Mouse (Mus musculus) forebrain, embryonic 16.5 days (tissue): ENCODE data around the gene Olfr681. TPM values are rescaled to one million over a fixed set of nuclear protein-coding genes. Genes with fewer than 3 reads are reported as not detected.
"Not testable (repeated sequence)": the region's sequence is repeated elsewhere in the genome, so short reads cannot be mapped to it uniquely, and the experiment has no call there.

ENCODE experiments used
- ATAC-seq: fragments of 200-750 bp; cut with Nextera tagmentation; 2 replicates; pipeline ENCODE4 v1.8.0; 2017; ENCODE audit warnings: mild to moderate bottlenecking, moderate library complexity
- H3K27ac ChIP-seq: fragments of 300-500 bp; sonication (generic); 2 replicates; pipeline ENCODE4 v1.5.1; 2014; ENCODE audit warnings: low read length, control low read depth
- H3K27me3 ChIP-seq: fragments of 300-500 bp; sonication (generic); replicated peaks from 2 replicates; pipeline ENCODE4 v1.6.1; 2014; ENCODE audit warnings: low read length; ENCODE audit not compliant: control insufficient read depth, insufficient read depth
- H3K36me3 ChIP-seq: fragments of 300-500 bp; sonication (generic); 2 replicates; pipeline ENCODE4 v1.6.1; 2014; ENCODE audit not compliant: control insufficient read depth, insufficient read depth
- H3K4me1 ChIP-seq: fragments of 300-500 bp; sonication (generic); replicated peaks from 2 replicates; pipeline ENCODE4 v1.6.1; 2014; ENCODE audit warnings: low read length; ENCODE audit not compliant: control insufficient read depth, insufficient read depth
- H3K4me2 ChIP-seq: fragments of 300-500 bp; sonication (generic); 2 replicates; pipeline ENCODE4 v1.6.1; 2014; ENCODE audit warnings: mild to moderate bottlenecking, low read length, control low read depth
- H3K4me3 ChIP-seq: fragments of 300-500 bp; sonication (generic); replicated peaks from 2 replicates; pipeline ENCODE4 v1.5.1; 2014; ENCODE audit warnings: mild to moderate bottlenecking, low read length, control low read depth
- H3K9ac ChIP-seq: fragments of 300-500 bp; sonication (generic); replicated peaks from 2 replicates; pipeline ENCODE4 v1.6.1; 2014; ENCODE audit warnings: low read depth, low read length, control low read depth
- H3K9me3 ChIP-seq: fragments of 300-500 bp; sonication (generic); 2 replicates; pipeline ENCODE4 v1.6.1; 2016; ENCODE audit warnings: low read length; ENCODE audit not compliant: control insufficient read depth
- WGBS: fragments of 180-500 bp; shearing (Covaris S2); extraction: QIAGEN DNeasy Blood & Tissue Kit; methylation state at CpG from one replicate; pipeline ENCODE4 v1.1.7; 2014; 5-methylcytosine and 5-hydroxymethylcytosine counted together
- polyA plus RNA-seq: library from polyadenylated mRNA; unstranded; fragments of >200 nt; fragmentation: Nextera tagmentation; extraction: Ambion mirVana; gene quantifications from 2 replicates; pipeline ENCODE4 v1.2.1, GENCODE M21; 2015

Gene Olfr681
- not detected in 2 replicates for polyA plus RNA-seq

GRCm38 (mm10) chr7:105116536-105116935, at the start of gene Olfr681:
Olfr681 (plus strand) TSS chr7:105116836.
- H3K9me3 ChIP-seq = no peaks in the 10 kb centered on the region
- no peak within 1 kb of the TSS for H3K27ac ChIP-seq
- ATAC-seq = no peak
- H3K4me1 ChIP-seq = no peaks in the 10 kb centered on the region
- H3K9ac ChIP-seq = no peak within 1 kb of the TSS
- no peaks in the 10 kb centered on the region for H3K36me3 ChIP-seq
- no peak within 1 kb of the TSS for H3K4me2 ChIP-seq
- H3K27me3 ChIP-seq = no peaks in the 10 kb centered on the region
- H3K4me3 ChIP-seq = no peak within 1 kb of the TSS

- 55% methylated on average over 1 of the region's 1 CpGs for WGBS
- no peak within 1 kb of the TSS for H3K4me3 ChIP-seq
- no peaks in the 10 kb centered on the region for H3K4me1 ChIP-seq
- H3K9me3 ChIP-seq = no peaks in the 10 kb centered on the region
- no peak within 1 kb of the TSS for H3K4me2 ChIP-seq
- H3K36me3 ChIP-seq = no peaks in the 10 kb centered on the region
- H3K27me3 ChIP-seq = no peaks in the 10 kb centered on the region
- no peak for ATAC-seq
- no peak within 1 kb of the TSS for H3K27ac ChIP-seq
- H3K9ac ChIP-seq = no peak within 1 kb of the TSS
Observed at GRCm38 (mm10) chr7:105080905-105081304, 35.7 kb upstream of the Olfr681 start, which contains the start of gene Olfr679. Olfr679 (plus strand) TSS chr7:105081205.

GRCm38 (mm10) chr7:105092717-105093116, 23.9 kb upstream of the Olfr681 start, which contains the start of gene Olfr680-ps1:
Olfr680-ps1 (minus strand) TSS chr7:105092817.
- not testable (repeated sequence) for H3K4me2 ChIP-seq, ATAC-seq, H3K9me3 ChIP-seq, H3K4me3 ChIP-seq, H3K9ac ChIP-seq, H3K27ac ChIP-seq, H3K36me3 ChIP-seq, H3K4me1 ChIP-seq, H3K27me3 ChIP-seq

GRCm38 (mm10) chr7:105141275-105141674, 24.6 kb downstream of the Olfr681 start:
- 93% methylated on average over 2 of the region's 2 CpGs for WGBS
- ATAC-seq = no peak
- Histone ChIP-seq H3K4me1 (no peaks in the 10 kb centered on the region), H3K27ac (no peak overlapping the region), H3K9ac (no peak overlapping the region), H3K4me2 (no peak overlapping the region), H3K27me3 (no peaks in the 10 kb centered on the region), H3K36me3 (no peaks in the 10 kb centered on the region), H3K4me3 (no peak overlapping the region), H3K9me3 (no peaks in the 10 kb centered on the region)

GRCm38 (mm10) chr7:105146912-105147311, 30.3 kb downstream of the Olfr681 start, which contains the start of gene Olfr683:
Olfr683 (minus strand) TSS chr7:105147012.
- H3K9ac ChIP-seq = no peak within 1 kb of the TSS
- no peaks in the 10 kb centered on the region for H3K4me1 ChIP-seq
- H3K4me3 ChIP-seq = no peak within 1 kb of the TSS
- H3K36me3 ChIP-seq = no peaks in the 10 kb centered on the region
- H3K27ac ChIP-seq = no peak within 1 kb of the TSS
- no peaks in the 10 kb centered on the region for H3K27me3 ChIP-seq
- H3K4me2 ChIP-seq = no peak within 1 kb of the TSS
- no peaks in the 10 kb centered on the region for H3K9me3 ChIP-seq
- 83% methylated on average over 1 of the region's 1 CpGs for WGBS
- ATAC-seq = no peak

- 35% methylated on average over 1 of the region's 1 CpGs for WGBS
Observed at GRCm38 (mm10) chr7:105163553-105163952, 46.9 kb downstream of the Olfr681 start, which contains the start of gene Olfr684. Olfr684 (minus strand) TSS chr7:105163653.

GRCm38 (mm10) chr7:105170773-105171172, 54.1 kb downstream of the Olfr681 start:
- Histone ChIP-seq H3K27me3 (no peaks in the 10 kb centered on the region), H3K4me3 (no peak overlapping the region), H3K9me3 (no peaks in the 10 kb centered on the region), H3K4me1 (no peaks in the 10 kb centered on the region), H3K36me3 (no peaks in the 10 kb centered on the region), H3K27ac (no peak overlapping the region), H3K9ac (no peak overlapping the region), H3K4me2 (no peak overlapping the region)
- 64% methylated on average over 4 of the region's 4 CpGs for WGBS
- ATAC-seq = no peak

More at GRCm38 (mm10) chr7:105163553-105163952, 46.9 kb downstream of the Olfr681 start, which contains the start of gene Olfr684:
- Histone ChIP-seq H3K4me1 (no peaks in the 10 kb centered on the region), H3K4me3 (no peak within 1 kb of the TSS), H3K27me3 (no peaks in the 10 kb centered on the region), H3K9me3 (no peaks in the 10 kb centered on the region), H3K36me3 (no peaks in the 10 kb centered on the region), H3K27ac (no peak within 1 kb of the TSS), H3K4me2 (no peak within 1 kb of the TSS), H3K9ac (no peak within 1 kb of the TSS)
- no peak for ATAC-seq

Other genes starting within 250 kb of the Olfr681 start
- not detected in 2 replicates for gene Olfr665, start 238.8 kb upstream of the Olfr681 start, polyA plus RNA-seq
- gene Olfr666, start 220.9 kb upstream of the Olfr681 start, polyA plus RNA-seq = not detected in 2 replicates
- not detected in 2 replicates for gene Olfr667, start 195.4 kb upstream of the Olfr681 start, polyA plus RNA-seq
- gene Olfr668, start 188.8 kb upstream of the Olfr681 start, polyA plus RNA-seq = not detected in 2 replicates
- not detected in 2 replicates for gene Olfr669, start 182.6 kb upstream of the Olfr681 start, polyA plus RNA-seq
- not detected in 2 replicates for gene Olfr670, start 154.2 kb upstream of the Olfr681 start, polyA plus RNA-seq
- not detected in 2 replicates for gene Olfr671, start 137.7 kb upstream of the Olfr681 start, polyA plus RNA-seq
- gene Olfr672, start 114.8 kb upstream of the Olfr681 start, polyA plus RNA-seq = not detected in 2 replicates
- gene Olfr675, start 88.4 kb upstream of the Olfr681 start, polyA plus RNA-seq = not detected in 2 replicates
- gene Olfr676, start 84.1 kb upstream of the Olfr681 start, polyA plus RNA-seq = not detected in 2 replicates
- not detected in 2 replicates for gene Olfr677, start 65.5 kb upstream of the Olfr681 start, polyA plus RNA-seq
- gene Olfr678, start 52.4 kb upstream of the Olfr681 start, polyA plus RNA-seq = not detected in 2 replicates
- not detected in 2 replicates for gene Olfr679, start 35.6 kb upstream of the Olfr681 start, polyA plus RNA-seq
- not detected in 2 replicates for gene Olfr680-ps1, start 24.0 kb upstream of the Olfr681 start, polyA plus RNA-seq
- gene Olfr683, start 30.2 kb downstream of the Olfr681 start, polyA plus RNA-seq = not detected in 2 replicates
- not detected in 2 replicates for gene Olfr684, start 46.8 kb downstream of the Olfr681 start, polyA plus RNA-seq
- gene Olfr685, start 69.2 kb downstream of the Olfr681 start, polyA plus RNA-seq = not detected in 2 replicates
- not detected in 2 replicates for gene Olfr686, start 90.6 kb downstream of the Olfr681 start, polyA plus RNA-seq
- not detected in 2 replicates for gene Olfr688, start 171.3 kb downstream of the Olfr681 start, polyA plus RNA-seq
- not detected in 2 replicates for gene Olfr689, start 194.3 kb downstream of the Olfr681 start, polyA plus RNA-seq
- gene Olfr690, start 217.3 kb downstream of the Olfr681 start, polyA plus RNA-seq = not detected in 2 replicates
- gene Olfr691, start 225.4 kb downstream of the Olfr681 start, polyA plus RNA-seq = 0.22 TPM in 1 of 2 replicates, not detected in the other